Mouse (Mus musculus): ENCODE data around the gene Cyp3a11. TPM values are rescaled to one million over a fixed set of nuclear protein-coding genes. Genes with fewer than 3 reads are reported as not detected.

Cyp3a11 gene
- polyA plus RNA-seq (2012; rRNA removed) = not detected in 2 replicates

GRCm38 (mm10) chr5:145879688-145880087 lies at the start of gene Cyp3a11:
Gene Cyp3a11 (minus strand): TSS chr5:145879964.

DNA sequence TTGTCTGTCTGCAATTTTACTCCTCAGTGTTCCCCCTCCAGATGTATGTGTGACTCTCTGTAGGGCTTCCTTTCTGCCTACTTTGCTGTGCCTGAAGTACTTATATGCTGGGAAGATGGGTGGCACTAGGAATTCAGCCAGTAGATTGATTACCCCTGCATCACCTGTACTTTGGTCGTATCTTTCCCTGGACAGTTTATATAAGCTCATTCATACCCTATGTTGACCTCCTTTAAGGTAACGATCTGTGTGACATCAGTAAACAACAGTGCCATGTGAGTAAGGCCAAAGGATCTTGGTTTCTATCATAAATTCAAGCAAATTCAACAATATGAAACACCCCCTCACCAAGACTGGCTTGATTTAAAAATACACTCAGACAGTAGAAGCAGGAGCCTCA lies 74.0 kb downstream of the Cyp3a11 start, which contains the start of gene Cyp3a44:
Cyp3a44 (minus strand) TSS at position 79 of the 400 bp plus-strand sequence.

Other genes with a start within 250 kb of the Cyp3a11 start
- gene Cyp3a41a, start 159.8 kb downstream of the Cyp3a11 start, polyA plus RNA-seq (2012; rRNA removed) = not detected in 2 replicates
- not detected in 2 replicates for gene Cyp3a44, start 74.1 kb downstream of the Cyp3a11 start, polyA plus RNA-seq (2012; rRNA removed)
- gene Cyp3a25, start 129.7 kb upstream of the Cyp3a11 start, polyA plus RNA-seq (2012; rRNA removed) = not detected in 2 replicates
- gene Cyp3a59, start 199.3 kb upstream of the Cyp3a11 start, polyA plus RNA-seq (2012; rRNA removed) = not detected in 2 replicates

Data from central nervous system, embryonic 14 days (tissue).